Mouse (Mus musculus): ENCODE measurements around the gene B2m.

B2m gene

GRCm38 (mm10) chr2:122186751-122187150, 39.3 kb downstream of the B2m start:
- DNase-seq (ENCODE audit: extremely low spot score, low spot score), result no peak

- DNase-seq (ENCODE audit: extremely low spot score, low spot score), result no peak
Measured at GRCm38 (mm10) chr2:122191849-122192248, 44.4 kb downstream of the B2m start.

- no peak for DNase-seq (ENCODE audit: extremely low spot score, low spot score)
Measured at GRCm38 (mm10) chr2:122194509-122194929, 47.0 kb downstream of the B2m start.

GRCm38 (mm10) chr2:122201501-122201900, 54.0 kb downstream of the B2m start:
- no peak for DNase-seq (ENCODE audit: extremely low spot score, low spot score)

Data from neural tube, embryonic 10.5 days (tissue).